Mouse (Mus musculus) liver, embryonic 11.5 days (tissue): ENCODE data around the gene Fam104a. TPM values are rescaled to one million over a fixed set of nuclear protein-coding genes. Genes with fewer than 3 reads are reported as not detected.

Source experiments
- ATAC-seq: fragments of 200-750 bp; cut with Nextera tagmentation; replicated peaks from 2 replicates; pipeline ENCODE4 v1.8.0; 2017; ENCODE audit warnings: moderate number of reproducible peaks, mild to moderate bottlenecking, moderate TSS enrichment, moderate library complexity; ENCODE audit not compliant: low FRiP score
- DNase-seq: peaks from one replicate; pipeline ENCODE4 v3.0.0-alpha.2; 2017; ENCODE audit warnings: low spot score
- H3K27ac ChIP-seq: fragments of 300-500 bp; sonication (generic); 2 replicates; pipeline ENCODE4 v1.5.1; 2014; ENCODE audit warnings: mild to moderate bottlenecking, low read depth, low read length, control low read depth
- H3K27me3 ChIP-seq: fragments of 300-500 bp; sonication (generic); replicated peaks from 2 replicates; pipeline ENCODE4 v1.6.1; 2014; ENCODE audit warnings: low read length, mixed read lengths; ENCODE audit not compliant: control insufficient read depth, insufficient read depth
- H3K36me3 ChIP-seq: fragments of 300-500 bp; sonication (generic); 2 replicates; pipeline ENCODE4 v1.6.1; 2014; ENCODE audit warnings: mild to moderate bottlenecking, low read length, moderate library complexity, mixed read lengths; ENCODE audit not compliant: control insufficient read depth, insufficient read depth
- H3K4me1 ChIP-seq: fragments of 300-500 bp; sonication (generic); replicated peaks from 2 replicates; pipeline ENCODE4 v1.6.1; 2014; ENCODE audit warnings: low read length, mixed read lengths; ENCODE audit not compliant: control insufficient read depth, insufficient read depth
- H3K4me2 ChIP-seq: fragments of 300-500 bp; sonication (generic); 2 replicates; pipeline ENCODE4 v1.6.1; 2014; ENCODE audit warnings: mild to moderate bottlenecking, control low read depth, moderate library complexity
- H3K4me3 ChIP-seq: fragments of 300-500 bp; sonication (generic); 2 replicates; pipeline ENCODE4 v1.5.1; 2014; ENCODE audit warnings: low read depth, low read length, control low read depth
- H3K9ac ChIP-seq: fragments of 300-500 bp; sonication (generic); 2 replicates; pipeline ENCODE4 v1.6.1; 2014; ENCODE audit warnings: low read depth, low read length, control low read depth
- H3K9me3 ChIP-seq: fragments of 300-500 bp; sonication (generic); 2 replicates; pipeline ENCODE4 v1.6.1; 2016; ENCODE audit warnings: low read length, inconsistent platforms, mixed read lengths; ENCODE audit not compliant: control insufficient read depth
- WGBS: fragments of 180-500 bp; shearing (Covaris S2); extraction: QIAGEN DNeasy Blood & Tissue Kit; methylation state at CpG from one replicate; pipeline ENCODE4 v1.1.7; 2014; 5-methylcytosine and 5-hydroxymethylcytosine counted together
- polyA plus RNA-seq: library from polyadenylated mRNA; unstranded; fragments of >200 nt; fragmentation: Nextera tagmentation; extraction: Ambion mirVana; gene quantifications from 2 replicates; pipeline ENCODE4 v1.2.1, GENCODE M21; 2014

Gene Fam104a
- polyA plus RNA-seq, 1 experiment from 2014 or later, result 62.3 TPM

GRCm38 (mm10) chr11:113678373-113678772 lies 5.6 kb downstream of the Fam104a start:
- H3K4me1 ChIP-seq, result peaks cover 25% of the 10 kb centered on the region
- no peak overlapping the region for H3K4me2 ChIP-seq
- DNase-seq, result no peak
- no peak for ATAC-seq
- no peak overlapping the region for H3K27ac ChIP-seq
- no peaks in the 10 kb centered on the region for H3K27me3 ChIP-seq
- H3K36me3 ChIP-seq, result peaks cover 13% of the 10 kb centered on the region
- 0 out of 2 replicates have a peak overlapping the region, but pooled peaks have one; percentile 15 for H3K9ac ChIP-seq
- 84% methylated on average over 8 of the region's 8 CpGs for WGBS
- H3K4me3 ChIP-seq, result no peak overlapping the region
- no peaks in the 10 kb centered on the region for H3K9me3 ChIP-seq

GRCm38 (mm10) chr11:113677378-113677777 lies 6.6 kb downstream of the Fam104a start:
- peaks cover 22% of the 10 kb centered on the region for H3K4me1 ChIP-seq
- whole genome bisulfite sequencing, result 98% methylated on average over 2 of the region's 2 CpGs
- ATAC-seq, result no peak
- H3K4me2 ChIP-seq, result no peak overlapping the region
- no peak overlapping the region for H3K9ac ChIP-seq
- no peaks in the 10 kb centered on the region for H3K27me3 ChIP-seq
- peaks cover 22% of the 10 kb centered on the region for H3K36me3 ChIP-seq
- no peak overlapping the region for H3K4me3 ChIP-seq
- H3K27ac ChIP-seq, result no peak overlapping the region
- DNase-seq, result no peak
- no peaks in the 10 kb centered on the region for H3K9me3 ChIP-seq

GRCm38 (mm10) chr11:113676847-113677246 lies 7.1 kb downstream of the Fam104a start:
- WGBS, result 87% methylated on average over 2 of the region's 2 CpGs
- ATAC-seq (no peak), DNase-seq (no peak)
- Histone ChIP-seq H3K4me1 (peaks cover 17% of the 10 kb centered on the region), H3K27ac (no peak overlapping the region), H3K27me3 (no peaks in the 10 kb centered on the region), H3K4me3 (no peak overlapping the region), H3K4me2 (no peak overlapping the region), H3K9me3 (no peaks in the 10 kb centered on the region), H3K36me3 (peaks cover 23% of the 10 kb centered on the region), H3K9ac (no peak overlapping the region)

DNA sequence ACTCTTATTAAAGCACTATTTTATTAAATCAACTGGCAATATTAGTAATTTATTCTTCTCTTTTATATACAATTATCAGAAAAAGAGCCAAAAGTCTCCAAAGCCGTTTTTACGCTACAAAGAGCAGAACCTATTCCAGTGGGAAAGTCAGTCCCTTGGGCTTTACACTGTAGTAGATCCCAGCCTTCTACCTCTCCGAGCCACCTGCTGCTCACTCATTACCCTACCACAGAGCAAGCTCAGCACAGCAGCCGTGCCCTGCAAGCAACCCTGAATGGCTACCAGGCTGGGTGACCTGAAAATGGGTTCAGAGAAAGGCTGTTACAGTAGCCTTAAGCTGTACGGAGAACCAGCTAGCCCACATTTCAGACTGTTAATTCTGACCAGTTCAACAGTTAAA lies 9.4 kb downstream of the Fam104a start:
- no peaks in the 10 kb centered on the region for H3K9me3 ChIP-seq
- DNase-seq (no peak), ATAC-seq (no peak)
- WGBS, result 92% methylated on average over 5 of the region's 5 CpGs
- H3K4me2 ChIP-seq, result no peak overlapping the region
- H3K9ac ChIP-seq, result no peak overlapping the region
- H3K27me3 ChIP-seq, result no peaks in the 10 kb centered on the region
- H3K4me1 ChIP-seq, result peaks cover 11% of the 10 kb centered on the region; the same call in 1 of the 2 replicates
- H3K27ac ChIP-seq, result no peak overlapping the region
- peaks cover 38% of the 10 kb centered on the region for H3K36me3 ChIP-seq
- no peak overlapping the region for H3K4me3 ChIP-seq

DNA sequence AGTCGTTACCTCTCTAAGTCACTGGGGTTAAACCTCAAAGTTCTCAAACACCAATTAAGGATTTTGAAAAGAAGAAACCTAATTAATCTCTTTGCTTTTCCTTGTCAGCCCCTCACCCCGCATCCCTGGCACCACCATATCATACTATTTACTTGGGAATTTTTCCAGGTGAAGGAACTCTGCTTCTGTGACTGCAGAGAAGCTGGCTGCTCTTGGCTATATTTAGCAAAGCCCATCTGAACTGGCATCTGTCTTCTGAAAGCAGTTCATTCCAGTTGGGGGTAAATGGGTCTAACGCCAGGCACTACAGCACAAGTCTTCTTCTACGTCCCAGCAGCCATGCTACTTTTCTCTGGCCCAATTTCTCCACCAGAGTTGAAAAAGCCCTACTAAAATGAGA lies 10.3 kb downstream of the Fam104a start:
- peaks cover 11% of the 10 kb centered on the region for H3K4me1 ChIP-seq
- no peaks in the 10 kb centered on the region for H3K27me3 ChIP-seq
- 92% methylated on average over 4 of the region's 4 CpGs for WGBS
- H3K36me3 ChIP-seq, result peaks cover 41% of the 10 kb centered on the region
- DNase-seq (no peak), ATAC-seq (no peak)
- no peaks in the 10 kb centered on the region for H3K9me3 ChIP-seq
- H3K4me3 ChIP-seq, result no peak overlapping the region
- no peak overlapping the region for H3K27ac ChIP-seq
- no peak overlapping the region for H3K4me2 ChIP-seq
- H3K9ac ChIP-seq, result no peak overlapping the region

DNA sequence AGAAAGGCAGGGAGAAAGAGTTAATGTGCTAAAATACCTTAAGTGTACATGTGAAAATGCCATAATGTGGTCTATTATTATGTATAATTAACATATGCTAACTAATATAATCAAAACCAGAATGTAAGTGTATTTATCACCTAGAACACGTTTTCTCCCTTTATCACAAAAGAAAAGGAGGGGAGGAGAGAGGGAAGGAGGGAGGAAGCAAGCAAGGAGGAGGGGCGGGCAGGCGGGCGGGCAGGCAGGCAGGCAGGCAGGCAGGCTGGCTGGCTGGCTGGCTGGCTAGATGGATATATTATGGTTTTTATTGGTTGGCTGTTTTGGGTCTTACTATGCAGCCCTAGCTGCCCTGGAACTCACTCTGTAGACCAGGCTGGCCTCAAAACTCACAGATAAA lies 14.2 kb downstream of the Fam104a start:
- Histone ChIP-seq H3K4me3 (no peak overlapping the region), H3K4me2 (no peak overlapping the region), H3K36me3 (peaks cover 37% of the 10 kb centered on the region), H3K9ac (no peak overlapping the region), H3K27me3 (no peaks in the 10 kb centered on the region), H3K9me3 (no peaks in the 10 kb centered on the region), H3K4me1 (peaks cover 37% of the 10 kb centered on the region), H3K27ac (no peak overlapping the region)
- DNase-seq, result no peak
- WGBS, result 73% methylated on average over 4 of the region's 4 CpGs
- peak; percentile 50; the same call in 1 of the 2 replicates for ATAC-seq

- Histone ChIP-seq H3K4me3 (no peak overlapping the region), H3K9me3 (no peaks in the 10 kb centered on the region), H3K36me3 (peaks cover 39% of the 10 kb centered on the region), H3K9ac (no peak overlapping the region), H3K4me1 (peaks cover 37% of the 10 kb centered on the region), H3K4me2 (no peak overlapping the region), H3K27ac (no peak overlapping the region), H3K27me3 (no peaks in the 10 kb centered on the region)
- DNase-seq (no peak), ATAC-seq (no peak)
- WGBS, result 83% methylated on average over 5 of the region's 5 CpGs
These were observed 15.1 kb downstream of the Fam104a start for GRCm38 (mm10) chr11:113668857-113669256.

DNA sequence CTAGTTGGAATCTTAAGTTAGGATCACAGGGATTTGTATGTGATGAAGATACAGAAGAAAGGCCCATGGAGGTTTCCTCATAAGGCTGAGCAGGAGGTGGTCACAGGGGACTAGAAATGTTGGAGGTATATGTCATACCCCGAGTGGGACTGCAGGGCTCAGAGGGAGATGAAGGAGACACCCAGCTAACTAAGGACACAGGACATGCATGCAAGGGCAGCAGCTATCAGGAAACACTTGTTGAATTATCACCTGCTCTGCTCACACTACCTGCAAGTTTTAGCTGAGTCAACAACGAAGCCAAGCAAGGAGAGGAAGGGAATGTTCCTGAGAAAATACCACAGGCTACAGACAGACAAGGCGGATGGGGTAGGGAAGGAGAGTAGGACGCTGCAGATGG lies 16.3 kb downstream of the Fam104a start:
- DNase-seq (no peak), ATAC-seq (no peak)
- no peaks in the 10 kb centered on the region for H3K9me3 ChIP-seq
- no peak overlapping the region for H3K4me3 ChIP-seq
- H3K4me2 ChIP-seq, result no peak overlapping the region; the same call in 1 of the 2 replicates
- no peak overlapping the region for H3K9ac ChIP-seq
- 74% methylated on average over 4 of the region's 4 CpGs for WGBS
- no peaks in the 10 kb centered on the region for H3K27me3 ChIP-seq
- peak overlapping the region; percentile 32 for H3K27ac ChIP-seq
- H3K36me3 ChIP-seq, result peaks cover 35% of the 10 kb centered on the region
- peaks cover 37% of the 10 kb centered on the region for H3K4me1 ChIP-seq

- WGBS, result 67% methylated on average over 2 of the region's 2 CpGs
- no peak overlapping the region for H3K4me2 ChIP-seq
These were observed 16.8 kb downstream of the Fam104a start for GRCm38 (mm10) chr11:113667122-113667521.

More at GRCm38 (mm10) chr11:113667122-113667521, 16.8 kb downstream of the Fam104a start:
- no peaks in the 10 kb centered on the region for H3K27me3 ChIP-seq
- no peak overlapping the region for H3K4me3 ChIP-seq
- DNase-seq (no peak), ATAC-seq (no peak)
- H3K9me3 ChIP-seq, result no peaks in the 10 kb centered on the region
- no peak overlapping the region for H3K9ac ChIP-seq
- peak overlapping the region; percentile 32 for H3K27ac ChIP-seq
- H3K4me1 ChIP-seq, result peaks cover 37% of the 10 kb centered on the region
- peaks cover 34% of the 10 kb centered on the region for H3K36me3 ChIP-seq
